Mouse (Mus musculus) G1E (cell line): ENCODE measurements around the gene Stard13. TPM values are rescaled to one million over a fixed set of nuclear protein-coding genes. Genes with fewer than 3 reads are reported as not detected.

Experiments
- ATAC-seq: 2 replicates; pipeline ENCODE4 v1.8.0; 2016; ENCODE audit warnings: mild to moderate bottlenecking; ENCODE audit not compliant: insufficient number of reproducible peaks, poor library complexity, low FRiP score, severe bottlenecking; ENCODE audit errors: extremely low read depth
- DNase-seq: peaks from one replicate; pipeline ENCODE4 v3.0.0; 2012; ENCODE audit warnings: low spot score
- H3K27me3 ChIP-seq: 2 replicates; pipeline ENCODE4 v1.6.1; 2012; ENCODE audit warnings: mild to moderate bottlenecking, low read length, inconsistent platforms; ENCODE audit not compliant: insufficient read depth
- H3K36me3 ChIP-seq: replicated peaks from 2 replicates; pipeline ENCODE3; 2012; ENCODE audit warnings: mild to moderate bottlenecking, inconsistent platforms
- H3K4me1 ChIP-seq: 2 replicates; pipeline ENCODE4 v1.6.1; 2012; ENCODE audit warnings: low read depth, low read length, inconsistent platforms, mixed read lengths; ENCODE audit not compliant: insufficient read depth
- H3K4me3 ChIP-seq: 2 replicates; pipeline ENCODE4 v1.5.1; 2012; ENCODE audit warnings: low read depth, mild to moderate bottlenecking, inconsistent platforms, low read length, moderate library complexity, mixed read lengths
- H3K9me3 ChIP-seq: replicated peaks from 2 replicates; pipeline ENCODE4 v1.6.1; 2012; ENCODE audit warnings: inconsistent platforms
- CTCF ChIP-seq: IDR thresholded peaks from 2 replicates; pipeline ENCODE4 v1.5.1; 2012; ENCODE audit warnings: low read depth, low read length, inconsistent platforms, mixed read lengths
- GATA1 ChIP-seq: IDR thresholded peaks from 2 replicates; pipeline ENCODE4 v1.6.1; 2012; ENCODE audit warnings: borderline replicate concordance, low read length, inconsistent platforms, mixed read lengths
- GATA2 ChIP-seq: IDR thresholded peaks from 2 replicates; pipeline ENCODE4 v1.6.1; 2012; ENCODE audit warnings: low read depth, low read length, inconsistent platforms, borderline replicate concordance
- POLR2AphosphoS5 ChIP-seq: IDR thresholded peaks from 2 replicates; pipeline ENCODE4 v1.6.1; 2012; ENCODE audit warnings: low read depth, low read length, inconsistent platforms; ENCODE audit not compliant: insufficient replicate concordance
- TAL1 ChIP-seq: conservative IDR thresholded peaks from 2 replicates; pipeline ENCODE4 v1.6.1; 2012; ENCODE audit warnings: low read depth, low read length, inconsistent platforms, mixed read lengths
- polyA plus RNA-seq: library from polyadenylated mRNA; stranded (reverse); fragments of >175 nt; gene quantifications from 2 replicates; pipeline ENCODE4 v1.2.3, GENCODE M21; 2012
- total RNA-seq, 2 experiments: library from RNA; stranded (forward) in 1 of 2; stranded (reverse) in 1 of 2; fragments of 200-1000 nt in 1 of 2; fragments of >200 nt in 1 of 2; fragmentation: Nextera tagmentation in 1 of 2; gene quantifications; 2 replicates each; pipeline ENCODE4 v1.2.3; 2014 to 2017

Gene Stard13
- total and polyA plus RNA-seq, 3 experiments = 0.05 TPM; not detected in 2

GRCm38 (mm10) chr5:151085749-151086148 is 147.9 kb downstream of the Stard13 start:
- DNase-seq (no peak), ATAC-seq (no peak)
- Histone ChIP-seq H3K4me3 (no peak overlapping the region), H3K27me3 (no peaks in the 10 kb centered on the region), H3K36me3 (no peaks in the 10 kb centered on the region), H3K9me3 (peaks cover 17% of the 10 kb centered on the region), H3K4me1 (no peaks in the 10 kb centered on the region)
- TF ChIP-seq TAL1 (no peak), GATA1 (no peak), CTCF (no peak), GATA2 (no peak), POLR2AphosphoS5 (no peak)

DNA sequence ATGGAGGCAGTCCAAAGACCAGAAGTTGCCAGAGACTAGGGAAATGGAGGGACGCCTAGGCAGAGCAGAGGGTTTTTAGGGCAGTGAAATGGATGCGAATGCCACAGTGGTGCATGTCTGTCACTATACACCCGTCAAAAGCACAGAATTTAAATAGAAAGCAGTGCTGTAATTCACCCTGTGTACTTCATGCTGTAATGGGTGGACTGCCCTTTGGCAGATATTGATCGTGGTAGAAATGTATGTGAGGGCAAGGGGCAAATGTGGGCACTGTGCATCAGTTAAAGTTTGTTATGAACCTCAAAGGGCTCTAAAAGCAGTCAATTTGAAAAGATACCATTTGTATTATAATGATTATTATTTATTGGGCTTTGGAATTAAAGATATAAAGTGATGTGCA is 153.4 kb downstream of the Stard13 start:
- no peak overlapping the region for H3K4me3 ChIP-seq
- H3K4me1 ChIP-seq = no peaks in the 10 kb centered on the region
- no peaks in the 10 kb centered on the region for H3K36me3 ChIP-seq
- no peak for ATAC-seq
- no peak for DNase-seq
- TF ChIP-seq POLR2AphosphoS5 (no peak), GATA1 (no peak), GATA2 (no peak), CTCF (no peak), TAL1 (no peak)
- H3K9me3 ChIP-seq = peaks cover 7% of the 10 kb centered on the region
- no peaks in the 10 kb centered on the region for H3K27me3 ChIP-seq

GRCm38 (mm10) chr5:151077953-151078352 is 155.7 kb downstream of the Stard13 start:
- no peak overlapping the region for H3K4me3 ChIP-seq

DNA sequence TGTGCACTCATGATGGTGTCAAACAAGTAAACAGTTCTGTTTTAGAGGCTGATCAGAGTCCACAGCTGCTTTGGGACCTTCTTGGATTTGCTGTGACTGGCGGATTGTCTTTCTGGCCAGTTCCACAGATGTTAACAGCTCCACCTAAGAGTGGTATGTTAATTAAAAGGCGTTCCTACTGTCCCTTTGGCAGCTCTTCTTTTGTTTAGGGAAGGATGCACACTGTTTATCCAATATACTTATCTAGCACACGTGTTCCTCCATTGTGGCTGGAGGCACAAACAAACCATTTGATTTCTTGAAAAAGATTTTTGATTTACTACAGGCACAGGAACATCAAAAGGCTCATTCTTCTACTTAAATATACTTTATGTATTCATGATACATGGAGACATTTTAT is 156.7 kb downstream of the Stard13 start:
- Histone ChIP-seq H3K27me3 (no peaks in the 10 kb centered on the region), H3K9me3 (peaks cover 12% of the 10 kb centered on the region), H3K36me3 (no peaks in the 10 kb centered on the region), H3K4me1 (no peaks in the 10 kb centered on the region), H3K4me3 (no peak overlapping the region)
- ATAC-seq (no peak), DNase-seq (no peak)
- TF ChIP-seq GATA2 = no peak
- no peak for TF ChIP-seq POLR2AphosphoS5
- no peak for TF ChIP-seq CTCF
- TF ChIP-seq TAL1 = no peak
- no peak for TF ChIP-seq GATA1

More at GRCm38 (mm10) chr5:151077953-151078352, 155.7 kb downstream of the Stard13 start:
- H3K4me1 ChIP-seq = no peaks in the 10 kb centered on the region
- H3K27me3 ChIP-seq = no peaks in the 10 kb centered on the region
- no peak for ATAC-seq
- peaks cover 13% of the 10 kb centered on the region for H3K9me3 ChIP-seq
- no peak for DNase-seq
- TF ChIP-seq TAL1 (no peak), CTCF (no peak), GATA1 (no peak), POLR2AphosphoS5 (no peak), GATA2 (no peak)
- no peaks in the 10 kb centered on the region for H3K36me3 ChIP-seq

GRCm38 (mm10) chr5:151074282-151074681 is 159.4 kb downstream of the Stard13 start:
- Histone ChIP-seq H3K4me3 (no peak overlapping the region), H3K4me1 (no peaks in the 10 kb centered on the region), H3K9me3 (peaks cover 12% of the 10 kb centered on the region), H3K27me3 (no peaks in the 10 kb centered on the region), H3K36me3 (no peaks in the 10 kb centered on the region)
- DNase-seq = no peak
- TF ChIP-seq GATA2 (no peak), TAL1 (no peak), GATA1 (no peak), CTCF (no peak), POLR2AphosphoS5 (no peak)
- ATAC-seq = no peak

GRCm38 (mm10) chr5:151071430-151071829 is 162.2 kb downstream of the Stard13 start:
- no peak for TF ChIP-seq TAL1
- no peak for TF ChIP-seq POLR2AphosphoS5
- no peak for TF ChIP-seq CTCF
- TF ChIP-seq GATA1 = no peak
- no peak for TF ChIP-seq GATA2
- no peak for DNase-seq
- ATAC-seq = no peak
- H3K9me3 ChIP-seq = peaks cover 14% of the 10 kb centered on the region
- H3K27me3 ChIP-seq = no peaks in the 10 kb centered on the region
- no peaks in the 10 kb centered on the region for H3K4me1 ChIP-seq
- no peaks in the 10 kb centered on the region for H3K36me3 ChIP-seq
- no peak overlapping the region for H3K4me3 ChIP-seq

GRCm38 (mm10) chr5:151070896-151071295 is 162.7 kb downstream of the Stard13 start:
- TF ChIP-seq TAL1 (no peak), GATA1 (no peak), GATA2 (no peak), POLR2AphosphoS5 (no peak)
- no peak for DNase-seq
- Histone ChIP-seq H3K36me3 (no peaks in the 10 kb centered on the region), H3K4me1 (no peaks in the 10 kb centered on the region), H3K9me3 (peaks cover 14% of the 10 kb centered on the region), H3K4me3 (no peak overlapping the region), H3K27me3 (no peaks in the 10 kb centered on the region)
- ATAC-seq = no peak
